Mouse (Mus musculus) stomach, embryonic 15.5 days (tissue): Measurements from ENCODE around the gene Armc12. TPM values are rescaled to one million over a fixed set of nuclear protein-coding genes. Genes with fewer than 3 reads are reported as not detected.
A peak's percentile ranks its signal among the peaks of the same experiment; 100 is the strongest.
"Not testable (repeated sequence)": the region's sequence is repeated elsewhere in the genome, so short reads cannot be mapped to it uniquely, and the experiment has no call there.

ENCODE experiments used
- ATAC-seq: fragments of 200-750 bp; cut with Nextera tagmentation; 2 replicates; pipeline ENCODE4 v1.8.0; 2017; ENCODE audit warnings: low read depth, moderate number of reproducible peaks, moderate TSS enrichment; ENCODE audit not compliant: insufficient read depth, low FRiP score
- H3K27ac ChIP-seq: fragments of 300-500 bp; sonication (generic); 2 replicates; pipeline ENCODE4 v1.5.1; 2015; ENCODE audit warnings: mild to moderate bottlenecking, inconsistent platforms
- H3K27me3 ChIP-seq: fragments of 300-500 bp; sonication (generic); replicated peaks from 2 replicates; pipeline ENCODE4 v1.6.1; 2015; ENCODE audit warnings: inconsistent platforms
- H3K36me3 ChIP-seq: fragments of 300-500 bp; sonication (generic); 2 replicates; pipeline ENCODE4 v1.6.1; 2015; ENCODE audit warnings: inconsistent platforms
- H3K4me1 ChIP-seq: fragments of 300-500 bp; sonication (generic); 2 replicates; pipeline ENCODE4 v1.6.1; 2015; ENCODE audit warnings: inconsistent platforms
- H3K4me2 ChIP-seq: fragments of 300-500 bp; sonication (generic); 2 replicates; pipeline ENCODE4 v1.6.1; 2015; ENCODE audit warnings: mild to moderate bottlenecking, inconsistent platforms
- H3K4me3 ChIP-seq: fragments of 300-500 bp; sonication (generic); replicated peaks from 2 replicates; pipeline ENCODE4 v1.5.1; 2015; ENCODE audit warnings: inconsistent platforms
- H3K9ac ChIP-seq: fragments of 300-500 bp; sonication (generic); 2 replicates; pipeline ENCODE4 v1.6.1; 2015; ENCODE audit warnings: inconsistent platforms
- H3K9me3 ChIP-seq: fragments of 300-500 bp; sonication (generic); 2 replicates; pipeline ENCODE4 v1.6.1; 2016; ENCODE audit warnings: inconsistent platforms
- WGBS: fragments of 180-500 bp; shearing (Covaris S2); methylation state at CpG from one replicate; pipeline ENCODE4 v1.1.7; 2015; 5-methylcytosine and 5-hydroxymethylcytosine counted together
- polyA plus RNA-seq: library from polyadenylated mRNA; unstranded; fragments of >200 nt; fragmentation: Nextera tagmentation; extraction: Ambion mirVana; gene quantifications from 2 replicates; pipeline ENCODE4 v1.2.1, GENCODE M21; 2015

Armc12 gene
- polyA plus RNA-seq, 1 experiment from 2014 or later: not detected

DNA sequence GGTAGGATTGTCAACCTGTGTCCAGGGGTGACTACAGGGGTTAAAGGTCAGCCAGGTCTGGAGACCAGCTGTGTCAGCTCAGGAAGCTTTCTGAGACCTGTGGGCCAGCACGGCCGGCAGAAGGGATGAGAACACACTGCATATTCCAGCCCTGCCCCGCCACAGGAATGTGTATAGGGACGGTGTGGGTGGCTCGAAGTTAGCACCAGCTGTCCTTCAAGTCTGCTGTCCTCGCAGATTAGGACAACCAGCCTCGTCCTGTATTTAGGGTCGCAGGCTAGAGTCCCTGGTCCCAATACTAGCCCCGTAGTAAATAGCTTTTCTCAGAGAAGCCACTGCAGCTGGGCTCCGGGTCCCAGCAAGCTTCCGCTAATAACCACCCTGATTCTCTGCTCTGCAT, 17.9 kb downstream of the Armc12 start:
- Histone ChIP-seq H3K9me3 (no peaks in the 10 kb centered on the region), H3K4me1 (0 out of 2 replicates have a peak, but pooled peaks cover 4% of the 10 kb centered on the region), H3K27me3 (no peaks in the 10 kb centered on the region), H3K27ac (no peak overlapping the region), H3K9ac (no peak overlapping the region), H3K4me3 (no peak overlapping the region), H3K4me2 (no peak overlapping the region), H3K36me3 (no peaks in the 10 kb centered on the region)
- ATAC-seq: no peak
- WGBS: 58% methylated on average over 11 of the region's 11 CpGs

GRCm38 (mm10) chr17:28549111-28549510, 18.5 kb downstream of the Armc12 start, which contains the start of gene Clpsl2:
Clpsl2 (plus strand) TSS chr17:28549411.
- Histone ChIP-seq H3K27me3 (no peaks in the 10 kb centered on the region), H3K4me2 (no peak within 1 kb of the TSS), H3K4me1 (0 out of 2 replicates have a peak, but pooled peaks cover 4% of the 10 kb centered on the region), H3K4me3 (no peak within 1 kb of the TSS), H3K9me3 (no peaks in the 10 kb centered on the region), H3K36me3 (no peaks in the 10 kb centered on the region), H3K27ac (no peak within 1 kb of the TSS), H3K9ac (no peak within 1 kb of the TSS)
- no peak for ATAC-seq
- WGBS: 76% methylated on average over 14 of the region's 14 CpGs

- Histone ChIP-seq H3K27me3 (no peaks in the 10 kb centered on the region), H3K27ac (no peak overlapping the region), H3K4me3 (no peak overlapping the region), H3K4me2 (no peak overlapping the region), H3K4me1 (peaks cover 11% of the 10 kb centered on the region; the same call in 1 of the 2 replicates), H3K9me3 (no peaks in the 10 kb centered on the region), H3K36me3 (no peaks in the 10 kb centered on the region), H3K9ac (no peak overlapping the region)
- WGBS: 8% methylated on average over 14 of the region's 14 CpGs
- no peak for ATAC-seq
Measured at GRCm38 (mm10) chr17:28553040-28553793, 22.6 kb downstream of the Armc12 start.

DNA sequence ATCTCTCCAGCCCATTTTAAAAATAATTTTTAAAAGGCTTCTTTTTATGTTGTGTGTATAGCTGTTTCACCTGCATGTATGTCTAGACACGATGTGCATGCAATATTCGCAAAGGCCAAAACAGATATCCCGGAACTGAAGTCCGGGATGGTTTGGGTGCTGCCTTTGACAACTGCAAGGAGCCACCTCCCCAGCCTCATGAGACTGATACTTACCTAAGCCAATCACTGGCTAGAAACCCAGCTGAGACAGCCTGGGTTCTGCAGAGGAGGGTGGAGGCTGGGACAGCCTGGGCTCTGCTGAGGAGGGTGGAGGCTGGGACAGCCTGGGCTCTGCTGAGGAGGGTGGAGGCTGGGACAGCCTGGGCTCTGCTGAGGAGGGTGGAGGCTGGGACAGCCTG, 23.4 kb downstream of the Armc12 start:
- not testable (repeated sequence) for H3K4me3 ChIP-seq, H3K27ac ChIP-seq, ATAC-seq, H3K27me3 ChIP-seq, H3K9me3 ChIP-seq, H3K36me3 ChIP-seq, H3K9ac ChIP-seq, H3K4me2 ChIP-seq
- H3K4me1 ChIP-seq: peaks cover 11% of the 10 kb centered on the region; the same call in 1 of the 2 replicates
- 91% methylated on average over 4 of the region's 4 CpGs for WGBS

DNA sequence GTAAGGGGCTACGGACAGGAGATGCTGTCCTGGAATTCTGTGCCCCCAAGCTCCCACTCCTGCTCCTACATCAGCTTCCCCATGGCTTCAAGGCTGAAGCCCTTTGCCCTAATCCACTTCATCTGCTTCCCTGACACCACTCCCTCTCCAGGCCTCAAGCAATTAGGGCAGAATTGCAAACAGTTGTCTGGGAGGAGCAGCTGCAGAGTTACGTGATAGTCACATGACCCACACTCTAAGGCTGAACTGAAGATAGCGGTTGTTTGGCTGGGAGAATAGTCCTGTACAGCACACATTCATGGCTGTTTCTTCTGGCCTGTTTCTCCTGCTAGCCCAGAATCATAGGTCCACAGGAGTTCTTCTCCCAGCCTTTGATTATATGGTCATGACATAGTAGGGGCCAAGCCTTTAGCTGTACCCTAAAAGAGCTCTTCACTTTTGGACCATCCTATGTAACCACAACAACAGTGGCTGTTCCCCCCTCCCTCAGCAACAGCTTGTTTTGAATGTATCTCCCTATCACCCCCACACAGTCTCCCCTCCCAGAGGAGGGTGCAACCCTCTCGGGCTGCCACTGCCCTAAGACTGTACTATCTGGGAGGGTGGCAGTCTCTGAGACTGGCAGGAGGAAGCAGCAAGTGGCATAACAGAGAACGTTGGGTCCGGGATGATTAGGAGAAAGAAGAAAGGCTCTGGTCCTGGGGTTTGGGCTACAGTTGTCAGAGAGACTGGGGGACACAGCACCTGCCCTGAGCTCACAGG, 26.2 kb downstream of the Armc12 start:
- Histone ChIP-seq H3K9ac (no peak overlapping the region), H3K27me3 (no peaks in the 10 kb centered on the region), H3K4me1 (peaks cover 11% of the 10 kb centered on the region; the same call in 1 of the 2 replicates), H3K36me3 (no peaks in the 10 kb centered on the region), H3K27ac (peak overlapping the region; percentile 49; the same call in 1 of the 2 replicates), H3K4me3 (no peak overlapping the region), H3K4me2 (no peak overlapping the region), H3K9me3 (no peaks in the 10 kb centered on the region)
- 43% methylated on average over 6 of the region's 6 CpGs for WGBS
- ATAC-seq: peak; percentile 21

GRCm38 (mm10) chr17:28557772-28558171, 27.2 kb downstream of the Armc12 start:
- H3K4me2 ChIP-seq: 0 out of 2 replicates have a peak overlapping the region, but pooled peaks have one; percentile 2

DNA sequence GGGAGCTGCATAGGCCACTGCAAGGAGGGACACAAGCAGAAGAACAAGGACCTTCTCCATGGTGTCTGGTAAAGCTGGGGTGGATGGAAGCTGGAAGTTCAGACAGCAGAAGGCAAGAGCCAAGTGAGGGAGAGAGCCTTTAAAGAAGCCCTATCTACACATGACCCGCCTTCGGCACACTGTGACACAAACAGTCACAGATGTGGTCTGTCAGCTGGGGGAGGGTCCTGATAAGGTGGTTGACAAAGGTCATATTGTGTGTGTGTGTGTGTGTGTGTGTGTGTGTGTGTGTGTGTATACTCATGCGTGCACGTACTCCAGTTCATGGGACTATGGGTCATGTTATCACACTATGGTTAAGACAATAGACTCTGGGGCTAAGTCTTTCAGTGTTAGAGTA, 30.0 kb downstream of the Armc12 start, which contains the start of gene Clps:
Gene Clps (minus strand): TSS at position 169 of the 400 bp plus-strand sequence.
- ATAC-seq: peak; percentile 55
- Histone ChIP-seq H3K4me3 (peak within 1 kb of the TSS; percentile 17), H3K9ac (no peak within 1 kb of the TSS), H3K27me3 (no peaks in the 10 kb centered on the region), H3K36me3 (no peaks in the 10 kb centered on the region), H3K27ac (peak within 1 kb of the TSS; percentile 82), H3K4me2 (0 out of 2 replicates have a peak within 1 kb of the TSS, but pooled peaks have one; percentile 2), H3K9me3 (no peaks in the 10 kb centered on the region), H3K4me1 (peaks cover 8% of the 10 kb centered on the region; the same call in 1 of the 2 replicates)
- 59% methylated on average over 4 of the region's 4 CpGs for WGBS

More at GRCm38 (mm10) chr17:28557772-28558171, 27.2 kb downstream of the Armc12 start:
- no peaks in the 10 kb centered on the region for H3K9me3 ChIP-seq
- H3K4me1 ChIP-seq: peaks cover 10% of the 10 kb centered on the region; the same call in 1 of the 2 replicates
- no peak overlapping the region for H3K9ac ChIP-seq
- ATAC-seq: no peak
- no peak overlapping the region for H3K27ac ChIP-seq
- H3K4me3 ChIP-seq: no peak overlapping the region
- H3K36me3 ChIP-seq: no peaks in the 10 kb centered on the region
- 73% methylated on average over 6 of the region's 6 CpGs for whole genome bisulfite sequencing
- H3K27me3 ChIP-seq: no peaks in the 10 kb centered on the region

GRCm38 (mm10) chr17:28561613-28562012, 31.0 kb downstream of the Armc12 start:
- no peak overlapping the region for H3K4me3 ChIP-seq
- peak; percentile 71; the same call in 1 of the 2 replicates for ATAC-seq
- H3K36me3 ChIP-seq: no peaks in the 10 kb centered on the region
- H3K4me1 ChIP-seq: peaks cover 7% of the 10 kb centered on the region; the same call in 1 of the 2 replicates
- 46% methylated on average over 7 of the region's 7 CpGs for WGBS
- no peaks in the 10 kb centered on the region for H3K27me3 ChIP-seq
- no peak overlapping the region for H3K9ac ChIP-seq
- H3K9me3 ChIP-seq: no peaks in the 10 kb centered on the region
- peak overlapping the region; percentile 82 for H3K27ac ChIP-seq
- H3K4me2 ChIP-seq: no peak overlapping the region

GRCm38 (mm10) chr17:28565181-28565580, 34.6 kb downstream of the Armc12 start:
- no peak overlapping the region for H3K4me2 ChIP-seq
- no peak overlapping the region for H3K9ac ChIP-seq
- no peaks in the 10 kb centered on the region for H3K9me3 ChIP-seq
- no peaks in the 10 kb centered on the region for H3K4me1 ChIP-seq
- H3K27me3 ChIP-seq: no peaks in the 10 kb centered on the region
- ATAC-seq: no peak
- H3K36me3 ChIP-seq: no peaks in the 10 kb centered on the region
- H3K4me3 ChIP-seq: no peak overlapping the region
- H3K27ac ChIP-seq: no peak overlapping the region

DNA sequence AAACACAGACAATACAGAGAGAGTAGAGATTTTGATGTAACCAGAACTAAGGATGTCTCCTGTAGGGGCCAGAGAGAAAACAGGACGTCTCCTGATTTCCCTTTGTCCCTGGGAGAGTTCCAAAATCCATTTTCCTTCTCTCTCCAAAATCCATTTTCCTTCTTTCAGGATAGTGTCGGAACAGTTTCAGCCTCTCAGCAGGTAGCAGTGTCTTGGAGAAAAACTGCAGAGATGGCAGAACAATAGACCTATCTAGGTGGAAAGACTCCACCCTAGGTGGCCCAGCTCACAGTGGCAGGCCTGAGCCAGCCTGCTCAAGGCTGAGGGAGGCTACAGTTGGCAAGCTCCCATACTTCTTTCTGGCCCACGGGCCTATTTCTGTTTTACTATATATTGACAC, 36.9 kb downstream of the Armc12 start:
- WGBS: 40% methylated on average over 3 of the region's 3 CpGs
- no peak overlapping the region for H3K4me2 ChIP-seq

DNA sequence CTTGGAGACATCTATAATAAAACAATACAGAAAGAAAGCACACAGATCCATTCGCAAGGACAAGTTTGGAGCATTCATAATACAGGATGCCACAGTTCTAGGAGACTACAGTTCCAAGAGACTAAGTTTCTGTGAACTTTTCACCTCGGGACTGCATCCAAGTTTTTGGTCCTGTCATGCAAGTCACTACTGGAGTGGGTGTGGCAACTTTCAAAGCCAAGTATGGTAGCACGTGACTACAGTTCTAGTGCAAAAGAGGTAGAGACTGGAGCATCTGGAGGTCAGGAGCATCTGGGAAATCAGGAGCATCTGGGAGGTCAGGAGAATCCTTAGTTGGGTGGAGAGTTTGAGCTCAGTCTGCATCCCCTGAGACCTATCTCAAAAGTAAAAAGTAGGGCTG, 41.3 kb downstream of the Armc12 start:
- 79% methylated on average over 3 of the region's 3 CpGs for WGBS
- ATAC-seq: no peak
- H3K27ac ChIP-seq: no peak overlapping the region

More for the DNA sequence above, 36.9 kb downstream of the Armc12 start:
- Histone ChIP-seq H3K27ac (no peak overlapping the region), H3K27me3 (no peaks in the 10 kb centered on the region), H3K36me3 (no peaks in the 10 kb centered on the region), H3K9ac (no peak overlapping the region), H3K4me1 (no peaks in the 10 kb centered on the region), H3K4me3 (no peak overlapping the region), H3K9me3 (no peaks in the 10 kb centered on the region)
- no peak for ATAC-seq

DNA sequence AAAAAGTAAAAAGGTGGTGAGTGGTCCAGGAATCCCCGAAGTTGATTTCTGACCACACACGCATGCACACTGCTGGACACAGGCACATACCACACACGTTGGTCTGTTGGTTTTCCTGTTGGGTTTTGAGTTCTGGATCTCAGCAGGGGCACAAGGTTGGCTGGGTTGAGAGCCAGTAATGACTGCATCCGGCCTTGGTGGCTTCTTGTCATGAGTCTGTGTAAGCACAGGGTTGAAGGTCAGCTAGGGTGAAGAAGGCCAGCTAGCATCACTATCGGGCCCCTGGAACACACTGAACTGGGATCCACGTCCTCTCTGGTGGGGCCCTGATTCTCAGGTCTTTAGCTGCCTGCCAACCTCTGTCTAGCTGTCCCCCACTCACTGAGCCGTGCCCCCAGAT, 41.9 kb downstream of the Armc12 start:
- H3K4me1 ChIP-seq: peaks cover 8% of the 10 kb centered on the region
- H3K9ac ChIP-seq: no peak overlapping the region
- H3K27ac ChIP-seq: no peak overlapping the region
- H3K4me3 ChIP-seq: no peak overlapping the region
- H3K27me3 ChIP-seq: 0 out of 2 replicates have a peak, but pooled peaks cover 3% of the 10 kb centered on the region
- no peak overlapping the region for H3K4me2 ChIP-seq
- WGBS: 77% methylated on average over 7 of the region's 7 CpGs
- no peaks in the 10 kb centered on the region for H3K36me3 ChIP-seq
- ATAC-seq: no peak
- no peaks in the 10 kb centered on the region for H3K9me3 ChIP-seq

More for the DNA sequence above, 41.3 kb downstream of the Armc12 start:
- Histone ChIP-seq H3K4me2 (no peak overlapping the region), H3K4me1 (peaks cover 8% of the 10 kb centered on the region), H3K4me3 (no peak overlapping the region), H3K9ac (no peak overlapping the region), H3K27me3 (0 out of 2 replicates have a peak, but pooled peaks cover 3% of the 10 kb centered on the region), H3K9me3 (no peaks in the 10 kb centered on the region), H3K36me3 (no peaks in the 10 kb centered on the region)
